Mouse (Mus musculus) C2C12 (cell line): ENCODE results near the gene Hexa.

Experiments used
- CTCF ChIP-seq: IDR thresholded peaks from one replicate; pipeline ENCODE4 v1.5.1; 2011; ENCODE audit not compliant: control insufficient read depth, insufficient read depth, insufficient read length
- FOSL1 ChIP-seq: IDR thresholded peaks from one replicate; pipeline ENCODE4 v1.8.0; 2011; ENCODE audit warnings: mild to moderate bottlenecking, low read length; ENCODE audit not compliant: poor library complexity, insufficient read depth, severe bottlenecking
- MAX ChIP-seq: IDR thresholded peaks from one replicate; pipeline ENCODE4 v1.6.1; 2011; ENCODE audit warnings: mild to moderate bottlenecking, control low read depth
- MYOD1 ChIP-seq: IDR thresholded peaks from one replicate; pipeline ENCODE4 v1.6.1; 2011; ENCODE audit warnings: low read depth; ENCODE audit not compliant: control insufficient read depth, insufficient read length
- MYOG ChIP-seq: IDR thresholded peaks from one replicate; pipeline ENCODE4 v1.6.1; 2011; ENCODE audit not compliant: control insufficient read depth, insufficient read length; ENCODE audit errors: extremely low read depth
- USF1 ChIP-seq: IDR thresholded peaks from one replicate; pipeline ENCODE4 v1.6.1; 2011; ENCODE audit warnings: low read depth, mild to moderate bottlenecking, control low read depth, moderate library complexity

DNA sequence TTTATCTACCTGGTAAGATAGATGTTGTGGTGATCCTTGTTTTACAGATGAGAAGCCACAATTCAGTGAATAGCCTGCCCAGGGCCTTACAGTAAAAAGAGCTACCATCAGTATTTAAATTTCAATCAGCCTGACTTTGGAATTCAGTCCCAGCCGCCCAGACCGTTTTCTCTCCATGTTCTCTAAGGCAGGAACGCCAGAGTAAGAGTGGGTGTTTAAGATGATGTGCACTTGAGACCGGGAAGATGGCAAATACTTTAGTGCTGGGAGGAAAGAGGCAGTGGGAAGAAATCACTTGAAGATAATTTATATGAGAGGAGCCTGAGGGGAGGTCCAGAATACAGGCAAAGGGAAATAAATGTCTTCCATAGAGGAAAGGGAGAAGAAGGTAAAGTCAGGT, 10.7 kb downstream of the Hexa start:
- TF ChIP-seq MYOD1 (no peak), CTCF (no peak), FOSL1 (no peak), MAX (no peak), USF1 (no peak), MYOG (no peak)
